Mouse (Mus musculus): ENCODE data around the gene Prr23a2. TPM values are rescaled to one million over a fixed set of nuclear protein-coding genes. Genes with fewer than 3 reads are reported as not detected.

The Prr23a2 gene
- total RNA-seq, 1 experiment from 2014 or later = not detected

Other genes with a start within 250 kb of the Prr23a2 start
- gene Prr23a1, start 14.0 kb upstream of the Prr23a2 start, total RNA-seq (2017) = not detected in 2 replicates
- not detected in 2 replicates for gene Prr23a3, start 8.3 kb downstream of the Prr23a2 start, total RNA-seq (2017)
- not detected in 2 replicates for gene 7420426K07Rik, start 46.6 kb downstream of the Prr23a2 start, total RNA-seq (2017)
- gene Foxl2, start 98.8 kb downstream of the Prr23a2 start, total RNA-seq (2017) = not detected in 2 replicates
- gene Faim, start 129.9 kb downstream of the Prr23a2 start, total RNA-seq (2017) = 98.6 and 105 TPM in 2 replicates
- not detected in 2 replicates for gene Gm1123, start 179.2 kb downstream of the Prr23a2 start, total RNA-seq (2017)

Measured in hematopoietic stem cell, adult 5-6 weeks (primary cell).